Mouse (Mus musculus) liver, embryonic 14.5 days (tissue): ENCODE results near the gene Zic4. TPM values are rescaled to one million over a fixed set of nuclear protein-coding genes. Genes with fewer than 3 reads are reported as not detected.

ENCODE experiments used
- ATAC-seq: fragments of 200-750 bp; cut with Nextera tagmentation; 2 replicates; pipeline ENCODE4 v1.8.0; 2017; ENCODE audit warnings: moderate number of reproducible peaks, mild to moderate bottlenecking, moderate library complexity; ENCODE audit not compliant: insufficient read depth
- DNase-seq, 3 experiments: peaks; one replicate each; pipeline ENCODE4 v3.0.0-alpha.2; 2012 to 2013; ENCODE audit warnings: low read depth in 3 of 3, low spot score in 3 of 3
- H3K27ac ChIP-seq: fragments of 300-500 bp; sonication (generic); 2 replicates; pipeline ENCODE4 v1.5.1; 2014; ENCODE audit warnings: moderate library complexity, mild to moderate bottlenecking, control low read depth, inconsistent platforms
- H3K27me3 ChIP-seq: fragments of 300-500 bp; sonication (generic); 2 replicates; pipeline ENCODE4 v1.6.1; 2014; ENCODE audit warnings: mild to moderate bottlenecking, low read length, moderate library complexity; ENCODE audit not compliant: control insufficient read depth, insufficient read depth
- H3K36me3 ChIP-seq: fragments of 300-500 bp; sonication (generic); replicated peaks from 2 replicates; pipeline ENCODE4 v1.6.1; 2014; ENCODE audit warnings: low read depth; ENCODE audit not compliant: control insufficient read depth, insufficient read depth
- H3K4me1 ChIP-seq, 2 experiments: fragments of 200-500 bp in 1 of 2; fragments of 300-500 bp in 1 of 2; sonication (generic) in 1 of 2; replicated peaks; 2 replicates each; pipeline ENCODE4 v1.6.1; 2012 to 2014; ENCODE audit warnings: antibody characterized with exemption in 1 of 2, inconsistent platforms in 1 of 2, low read length in 1 of 2; ENCODE audit not compliant: control insufficient read depth in 2 of 2, insufficient read depth in 2 of 2
- H3K4me2 ChIP-seq: fragments of 300-500 bp; sonication (generic); 2 replicates; pipeline ENCODE4 v1.6.1; 2014; ENCODE audit warnings: low read depth, mild to moderate bottlenecking, control low read depth, moderate library complexity
- H3K4me3 ChIP-seq, 2 experiments: fragments of 200-500 bp in 1 of 2; fragments of 300-500 bp in 1 of 2; sonication (generic) in 1 of 2; 2 replicates each; pipeline ENCODE4 v1.5.1; 2012 to 2014; ENCODE audit warnings: low read depth in 2 of 2, low read length in 2 of 2, mild to moderate bottlenecking in 2 of 2, control low read depth in 1 of 2, inconsistent platforms in 1 of 2, moderate library complexity in 1 of 2; ENCODE audit not compliant: insufficient read depth in 1 of 2
- H3K9ac ChIP-seq: fragments of 300-500 bp; sonication (generic); replicated peaks from 2 replicates; pipeline ENCODE4 v1.6.1; 2014; ENCODE audit warnings: mild to moderate bottlenecking, control low read depth, moderate library complexity
- H3K9me3 ChIP-seq: fragments of 300-500 bp; sonication (generic); 2 replicates; pipeline ENCODE4 v1.6.1; 2016; ENCODE audit warnings: low read length, mixed read lengths; ENCODE audit not compliant: control insufficient read depth
- CTCF ChIP-seq: IDR thresholded peaks from 2 replicates; pipeline ENCODE4 v1.5.1; 2016; ENCODE audit warnings: antibody characterized with exemption, low read depth, control low read depth
- EP300 ChIP-seq: IDR thresholded peaks from 2 replicates; pipeline ENCODE4 v1.6.1; 2016; ENCODE audit warnings: antibody characterized with exemption, low read depth
- WGBS: fragments of 180-500 bp; shearing (Covaris S2); extraction: QIAGEN DNeasy Blood & Tissue Kit; methylation state at CpG from one replicate; pipeline ENCODE4 v1.1.7; 2014; ENCODE audit not compliant: insufficient replicate concordance; 5-methylcytosine and 5-hydroxymethylcytosine counted together
- polyA plus RNA-seq, 2 experiments: library from polyadenylated mRNA; depleted of rRNA in 1 of 2; stranded (reverse) in 1 of 2; unstranded in 1 of 2; fragments of >200 nt; fragmentation: Nextera tagmentation in 1 of 2; extraction: Ambion mirVana in 1 of 2; gene quantifications; 2 replicates each; pipeline versions ENCODE4 v1.2.1 to v1.2.3; 2012 to 2014

Gene Zic4
- polyA plus RNA-seq, 2 experiments: 0.01 TPM; not detected in 1

DNA sequence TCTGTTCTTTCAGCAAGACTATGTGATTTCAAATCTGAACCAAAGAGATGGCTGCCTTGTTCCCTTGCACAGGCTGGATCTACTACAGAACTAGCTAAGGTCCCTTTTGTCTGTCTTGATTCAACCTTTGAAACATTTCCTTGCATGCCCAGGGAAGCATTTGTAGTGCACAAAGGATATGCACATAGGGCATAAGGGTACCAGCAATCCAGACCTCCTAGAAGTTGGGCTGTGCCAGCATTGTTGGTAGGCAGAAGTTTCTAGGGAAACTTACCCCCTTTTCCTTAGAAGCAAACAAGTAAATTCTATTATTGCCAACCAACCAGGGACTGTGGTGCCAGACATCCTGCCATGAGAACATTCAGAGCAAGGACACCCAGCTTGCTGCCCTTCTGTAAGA is 8.8 kb downstream of the Zic4 start:
- no peak overlapping the region for H3K4me2 ChIP-seq
- no peaks in the 10 kb centered on the region for H3K9me3 ChIP-seq
- no peak for ATAC-seq
- TF ChIP-seq EP300 (no peak), CTCF (no peak)
- DNase-seq: no peak
- H3K36me3 ChIP-seq: no peaks in the 10 kb centered on the region
- no peak overlapping the region for H3K27ac ChIP-seq
- H3K4me3 ChIP-seq: no peak overlapping the region
- H3K27me3 ChIP-seq: peaks cover 72% of the 10 kb centered on the region
- no peaks in the 10 kb centered on the region for H3K4me1 ChIP-seq
- H3K9ac ChIP-seq: no peak overlapping the region

- 10% methylated on average over 4 of the region's 4 CpGs for WGBS
- no peak overlapping the region for H3K4me2 ChIP-seq
These were observed 9.4 kb downstream of the Zic4 start for GRCm38 (mm10) chr9:91371608-91372007.

DNA sequence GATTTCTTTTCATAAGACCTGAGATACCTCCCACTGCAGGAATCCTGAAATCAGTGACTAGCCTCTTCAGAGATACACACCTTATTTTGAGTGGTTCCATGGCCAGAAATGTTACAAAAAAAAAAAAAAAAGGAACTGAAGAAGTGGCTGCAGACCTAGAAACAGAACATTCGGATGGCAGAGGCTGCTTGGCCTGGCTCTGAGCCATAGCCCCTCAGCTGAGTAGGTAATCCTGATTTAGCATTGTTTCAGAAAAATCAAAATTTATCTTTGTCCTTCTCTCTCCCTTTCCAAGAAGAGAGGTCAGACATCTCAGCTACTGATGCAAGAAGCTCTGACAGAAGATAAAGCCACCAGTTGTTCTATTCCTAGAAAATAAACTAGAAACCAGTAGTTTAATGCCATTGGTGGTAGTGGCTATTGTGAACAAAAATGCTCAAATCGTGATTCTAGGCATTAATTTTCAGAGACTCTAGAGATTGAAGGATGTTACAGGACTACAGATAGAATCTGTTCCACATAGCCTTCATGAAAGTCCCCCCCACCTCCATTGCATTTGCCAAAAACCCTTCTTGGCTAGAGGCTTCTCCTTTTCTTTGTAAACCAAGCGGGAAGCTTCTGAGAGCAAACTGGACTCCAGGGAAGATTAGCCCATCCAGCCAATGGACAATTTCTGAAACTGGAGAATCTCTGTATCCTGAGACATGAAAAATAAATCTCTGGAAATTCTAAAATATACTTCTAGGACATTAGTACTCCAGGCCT is 11.8 kb downstream of the Zic4 start:
- no peak for DNase-seq

More at GRCm38 (mm10) chr9:91371608-91372007, 9.4 kb downstream of the Zic4 start:
- DNase-seq (no peak), ATAC-seq (no peak)
- no peaks in the 10 kb centered on the region for H3K4me1 ChIP-seq
- H3K9me3 ChIP-seq: no peaks in the 10 kb centered on the region
- no peak overlapping the region for H3K4me3 ChIP-seq
- H3K36me3 ChIP-seq: no peaks in the 10 kb centered on the region
- peaks cover 73% of the 10 kb centered on the region for H3K27me3 ChIP-seq
- no peak overlapping the region for H3K27ac ChIP-seq
- no peak overlapping the region for H3K9ac ChIP-seq
- TF ChIP-seq CTCF: no peak
- no peak for TF ChIP-seq EP300

GRCm38 (mm10) chr9:91374665-91375064 is 12.5 kb downstream of the Zic4 start:
- Histone ChIP-seq H3K36me3 (no peaks in the 10 kb centered on the region), H3K4me2 (no peak overlapping the region), H3K27ac (no peak overlapping the region), H3K4me3 (no peak overlapping the region), H3K27me3 (peaks cover 72% of the 10 kb centered on the region), H3K9me3 (no peaks in the 10 kb centered on the region), H3K4me1 (no peaks in the 10 kb centered on the region), H3K9ac (no peak overlapping the region)
- 7% methylated on average over 4 of the region's 4 CpGs for WGBS
- DNase-seq: no peak
- TF ChIP-seq EP300: no peak
- no peak for TF ChIP-seq CTCF
- ATAC-seq: no peak

More for the DNA sequence above, 11.8 kb downstream of the Zic4 start:
- Histone ChIP-seq H3K27me3 (peaks cover 72% of the 10 kb centered on the region), H3K9ac (no peak overlapping the region), H3K4me3 (no peak overlapping the region), H3K36me3 (no peaks in the 10 kb centered on the region), H3K4me2 (no peak overlapping the region), H3K9me3 (no peaks in the 10 kb centered on the region), H3K4me1 (no peaks in the 10 kb centered on the region), H3K27ac (no peak overlapping the region)
- WGBS: 24% methylated on average over 3 of the region's 3 CpGs
- TF ChIP-seq CTCF (no peak), EP300 (no peak)
- ATAC-seq: no peak

DNA sequence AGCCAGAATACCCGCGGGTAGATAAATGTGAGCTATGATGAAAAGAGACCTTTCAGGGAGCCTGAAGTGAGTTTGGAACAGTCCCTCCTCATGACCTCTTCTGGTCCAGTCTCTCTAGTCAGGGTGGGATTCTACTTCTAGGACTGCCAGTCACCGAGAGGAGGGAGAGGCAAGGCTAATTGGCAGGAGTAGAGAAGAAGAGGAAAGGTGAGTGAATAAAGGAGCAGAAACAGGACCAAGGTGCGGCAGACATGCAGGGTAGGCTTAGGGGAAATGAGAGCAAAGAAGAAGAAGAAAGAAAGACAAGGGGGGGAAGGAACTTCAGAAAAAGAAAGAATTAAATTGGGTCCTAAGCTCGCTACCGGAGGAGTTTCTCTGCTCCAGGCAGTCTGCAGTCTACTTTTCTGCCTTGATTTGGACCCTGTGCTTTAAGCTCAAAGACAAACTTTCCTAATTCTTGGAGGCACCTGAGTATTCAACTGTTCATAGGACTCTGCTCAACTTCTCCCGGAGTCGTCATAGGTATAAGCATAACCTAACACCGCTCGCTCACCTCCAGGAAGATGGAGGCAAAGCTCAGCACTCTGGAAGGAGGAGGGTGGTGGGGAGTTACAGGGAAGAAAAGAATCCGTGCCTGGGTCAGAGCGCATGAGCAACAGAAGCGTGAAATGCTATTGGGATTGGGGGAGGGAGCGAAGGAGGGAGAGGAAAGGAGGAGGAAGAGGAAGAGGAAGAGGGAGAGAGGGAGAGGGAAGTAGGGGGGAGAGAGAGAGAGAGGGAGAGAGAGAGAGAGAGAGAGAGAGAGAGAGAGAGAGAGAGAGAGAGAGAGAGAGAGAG is 15.0 kb downstream of the Zic4 start:
- H3K4me1 ChIP-seq: no peaks in the 10 kb centered on the region
- DNase-seq (no peak), ATAC-seq (no peak)
- H3K9me3 ChIP-seq: no peaks in the 10 kb centered on the region
- H3K27me3 ChIP-seq: peaks cover 74% of the 10 kb centered on the region
- no peak overlapping the region for H3K27ac ChIP-seq
- WGBS: 5% methylated on average over 14 of the region's 14 CpGs
- no peak overlapping the region for H3K4me2 ChIP-seq
- no peak overlapping the region for H3K4me3 ChIP-seq
- TF ChIP-seq CTCF (no peak), EP300 (no peak)
- no peak overlapping the region for H3K9ac ChIP-seq
- H3K36me3 ChIP-seq: no peaks in the 10 kb centered on the region
